Comparison of ENCODE assay signal across 15 mouse cellular contexts in genomic region chr4:82364696-82365385, GRCm38 (mm10).
A peak's percentile ranks its signal among the peaks of the same experiment; 100 is the strongest.
DNase-seq lines count a peak whose midpoint lies in the region; ATAC-seq and TF ChIP-seq lines count a peak whose summit lies in the region.
"Had no signal": no experiment of that assay in that cellular context is flagged by ENCODE, and none has a peak within 500 bp of the region (broad histone marks: within the 10 kb centered on the region; RNA-seq: fewer than 3 reads in every experiment).

No protein-coding gene starts in this region.

- H3K9ac ChIP-seq in heart, embryonic 11.5 days (ENCODE audit: low read depth, low read length) = no peak overlapping the region
- H3K9ac ChIP-seq in limb, embryonic 14.5 days (ENCODE audit: low read depth, low read length, severe bottlenecking) = no peak overlapping the region
- no peak overlapping the region for H3K9ac ChIP-seq in heart, embryonic 16.5 days (ENCODE audit: low read length)
- H3K9ac ChIP-seq: hindbrain, embryonic 14.5 days; midbrain, embryonic 12.5 days; neural tube, embryonic 12.5 days had no signal

- H3K27me3 ChIP-seq in heart, embryonic 11.5 days (ENCODE audit: control insufficient read depth, insufficient read depth, low read length) = no peaks in the 10 kb centered on the region
- H3K27me3 ChIP-seq in limb, embryonic 14.5 days (ENCODE audit: control insufficient read depth, insufficient read depth, low read length) = no peaks in the 10 kb centered on the region
- no peaks in the 10 kb centered on the region for H3K27me3 ChIP-seq in limb, embryonic 10.5 days (ENCODE audit: low read depth, poor library complexity, severe bottlenecking)
- H3K27me3 ChIP-seq in heart, embryonic 16.5 days (ENCODE audit: control insufficient read depth, insufficient read depth, low read length) = no peaks in the 10 kb centered on the region
- H3K27me3 ChIP-seq: midbrain, embryonic 12.5 days; neural tube, embryonic 12.5 days had no signal

- H3K36me3 ChIP-seq in heart, embryonic 11.5 days (ENCODE audit: control insufficient read depth, insufficient read depth, low read length) = no peaks in the 10 kb centered on the region
- 0 out of 2 replicates have a peak, but pooled peaks cover 3% of the 10 kb centered on the region for H3K36me3 ChIP-seq in limb, embryonic 14.5 days (ENCODE audit: control insufficient read depth, insufficient read depth, low read length)
- H3K36me3 ChIP-seq in limb, embryonic 10.5 days = no peaks in the 10 kb centered on the region
- H3K36me3 ChIP-seq in heart, embryonic 16.5 days (ENCODE audit: control insufficient read depth, insufficient read depth) = no peaks in the 10 kb centered on the region
- H3K36me3 ChIP-seq: midbrain, embryonic 12.5 days; neural tube, embryonic 12.5 days had no signal

- DNase-seq in heart, adult 18-20 months = peak; percentile 37 to 50
- no peak for DNase-seq in limb, embryonic 14.5 days (ENCODE audit: low spot score)
- DNase-seq in limb, embryonic 10.5 days (ENCODE audit: low spot score) = no peak
- peak; percentile 89 for DNase-seq in 416B (ENCODE audit: low read depth)
- DNase-seq in right cerebral cortex, postnatal 14 days = no peak
- DNase-seq: cerebellum, postnatal 14 days; layer of hippocampus, postnatal 36 days had no signal

- 34% methylated on average over 4 of the region's 4 CpGs for WGBS in heart, embryonic 11.5 days (ENCODE audit: insufficient replicate concordance)
- 64% methylated on average over 4 of the region's 4 CpGs for WGBS in limb, embryonic 14.5 days
- 86% methylated on average over 4 of the region's 4 CpGs for WGBS in limb, embryonic 10.5 days
- WGBS in heart, embryonic 16.5 days = 33% methylated on average over 4 of the region's 4 CpGs

- H3K4me2 ChIP-seq in heart, embryonic 11.5 days = no peak overlapping the region
- no peak overlapping the region for H3K4me2 ChIP-seq in limb, embryonic 14.5 days (replicated peaks; ENCODE audit: low read depth, low read length, severe bottlenecking)
- H3K4me2 ChIP-seq in heart, embryonic 16.5 days (ENCODE audit: low read depth, low read length) = no peak overlapping the region
- H3K4me2 ChIP-seq: hindbrain, embryonic 14.5 days; liver, embryonic 11.5 days; midbrain, embryonic 12.5 days; neural tube, embryonic 12.5 days had no signal

- H3K4me1 ChIP-seq in heart, embryonic 11.5 days (ENCODE audit: control insufficient read depth, insufficient read depth, low read length) = peaks cover 25% of the 10 kb centered on the region
- peaks cover 29% of the 10 kb centered on the region for H3K4me1 ChIP-seq in limb, embryonic 14.5 days (ENCODE audit: control insufficient read depth, insufficient read depth, low read length)
- no peaks in the 10 kb centered on the region for H3K4me1 ChIP-seq in limb, embryonic 10.5 days
- peaks cover 48% of the 10 kb centered on the region for H3K4me1 ChIP-seq in heart, embryonic 16.5 days (ENCODE audit: control insufficient read depth, insufficient read depth, low read length)
- H3K4me1 ChIP-seq: neural tube, embryonic 12.5 days had no signal

- no peak for TF ChIP-seq POLR2A in limb, embryonic 14.5 days (IDR thresholded peaks at IDR 0.05; ENCODE audit: borderline replicate concordance, extremely low read depth, insufficient read depth, insufficient read length)

- no peak overlapping the region for H3K27ac ChIP-seq in heart, embryonic 11.5 days (ENCODE audit: low read depth, low read length)
- H3K27ac ChIP-seq in limb, embryonic 14.5 days (replicated peaks; ENCODE audit: low read depth, low read length) = no peak overlapping the region
- H3K27ac ChIP-seq in limb, embryonic 10.5 days = no peak overlapping the region
- peak overlapping the region; percentile 63 for H3K27ac ChIP-seq in heart, embryonic 16.5 days (ENCODE audit: low read length)
- H3K27ac ChIP-seq: hindbrain, embryonic 14.5 days; midbrain, embryonic 12.5 days; neural tube, embryonic 12.5 days had no signal

- ATAC-seq in heart, embryonic 11.5 days (replicated peaks; ENCODE audit: insufficient number of reproducible peaks, low FRiP score, low TSS enrichment) = no peak
- ATAC-seq in limb, embryonic 14.5 days (ENCODE audit: low FRiP score, low read depth) = peak; percentile 51; the same call in 1 of the 2 replicates
- ATAC-seq in heart, embryonic 16.5 days (replicated peaks; ENCODE audit: extremely low read depth, insufficient read depth, low FRiP score) = no peak
- no peak for ATAC-seq in erythroid progenitor cell, adult 5-6 weeks (replicated peaks; ENCODE audit: low FRiP score, poor library complexity, severe bottlenecking)

- no peaks in the 10 kb centered on the region for H3K9me3 ChIP-seq in heart, embryonic 11.5 days (replicated peaks; ENCODE audit: control insufficient read depth, low read length)
- no peaks in the 10 kb centered on the region for H3K9me3 ChIP-seq in limb, embryonic 14.5 days (ENCODE audit: control insufficient read depth, low read length)
- no peaks in the 10 kb centered on the region for H3K9me3 ChIP-seq in limb, embryonic 10.5 days (replicated peaks)
- H3K9me3 ChIP-seq in heart, embryonic 16.5 days (replicated peaks; ENCODE audit: control insufficient read depth, low read length) = no peaks in the 10 kb centered on the region
- H3K9me3 ChIP-seq: midbrain, embryonic 12.5 days; neural tube, embryonic 12.5 days had no signal

- no peak overlapping the region for H3K4me3 ChIP-seq in heart, embryonic 11.5 days (ENCODE audit: low read depth, low read length)
- H3K4me3 ChIP-seq in limb, embryonic 14.5 days (replicated peaks; ENCODE audit: low read length) = no peak overlapping the region
- no peak overlapping the region for H3K4me3 ChIP-seq in limb, embryonic 10.5 days
- H3K4me3 ChIP-seq in heart, embryonic 16.5 days (ENCODE audit: low read length) = no peak overlapping the region
- H3K4me3 ChIP-seq: erythroblast, embryonic 14.5 days; midbrain, embryonic 12.5 days; neural tube, embryonic 12.5 days had no signal

Comparison
In these comparisons a context has a peak if more than half of its experiments do, and no peak if none do; other contexts are left out.
1. DNase-seq: peak in heart, adult 18-20 months (2 of 2) and 416B (single experiment); none in limb, embryonic 14.5 days (single experiment), limb, embryonic 10.5 days (single experiment) and right cerebral cortex, postnatal 14 days (single experiment).